Mouse (Mus musculus) hindbrain, embryonic 10.5 days (tissue): ENCODE results near the gene Tagap. TPM values are rescaled to one million over a fixed set of nuclear protein-coding genes. Genes with fewer than 3 reads are reported as not detected.

Experiments used
- DNase-seq: peaks from one replicate; pipeline ENCODE4 v3.0.0-alpha.2; 2017; ENCODE audit warnings: low spot score
- H3K27ac ChIP-seq: fragments of 300-500 bp; sonication (generic); 2 replicates; pipeline ENCODE4 v1.5.1; 2016; ENCODE audit warnings: mild to moderate bottlenecking, moderate library complexity
- H3K27me3 ChIP-seq: fragments of 300-500 bp; sonication (generic); 2 replicates; pipeline ENCODE4 v1.6.1; 2016; ENCODE audit warnings: mild to moderate bottlenecking; ENCODE audit not compliant: poor library complexity, insufficient read depth, severe bottlenecking
- H3K36me3 ChIP-seq: fragments of 300-500 bp; sonication (generic); 2 replicates; pipeline ENCODE4 v1.6.1; 2016; ENCODE audit warnings: mild to moderate bottlenecking, moderate library complexity
- H3K4me1 ChIP-seq: fragments of 300-500 bp; sonication (generic); replicated peaks from 2 replicates; pipeline ENCODE4 v1.6.1; 2016; ENCODE audit warnings: mild to moderate bottlenecking
- H3K4me3 ChIP-seq: fragments of 300-500 bp; sonication (generic); 2 replicates; pipeline ENCODE4 v1.5.1; 2016; ENCODE audit warnings: mild to moderate bottlenecking, moderate library complexity
- H3K9me3 ChIP-seq: fragments of 300-500 bp; sonication (generic); 2 replicates; pipeline ENCODE4 v1.6.1; 2016; ENCODE audit warnings: mild to moderate bottlenecking, moderate library complexity
- WGBS: fragments of 180-500 bp; shearing (Covaris S2); methylation state at CpG from one replicate; pipeline ENCODE4 v1.1.7; 2016; 5-methylcytosine and 5-hydroxymethylcytosine counted together
- polyA plus RNA-seq: library from polyadenylated mRNA; unstranded; fragments of >200 nt; fragmentation: Nextera tagmentation; extraction: Ambion mirVana; gene quantifications from 2 replicates; pipeline ENCODE4 v1.2.1, GENCODE M21; 2016

Gene Tagap
- polyA plus RNA-seq, 1 experiment from 2014 or later: 0.76 TPM

DNA sequence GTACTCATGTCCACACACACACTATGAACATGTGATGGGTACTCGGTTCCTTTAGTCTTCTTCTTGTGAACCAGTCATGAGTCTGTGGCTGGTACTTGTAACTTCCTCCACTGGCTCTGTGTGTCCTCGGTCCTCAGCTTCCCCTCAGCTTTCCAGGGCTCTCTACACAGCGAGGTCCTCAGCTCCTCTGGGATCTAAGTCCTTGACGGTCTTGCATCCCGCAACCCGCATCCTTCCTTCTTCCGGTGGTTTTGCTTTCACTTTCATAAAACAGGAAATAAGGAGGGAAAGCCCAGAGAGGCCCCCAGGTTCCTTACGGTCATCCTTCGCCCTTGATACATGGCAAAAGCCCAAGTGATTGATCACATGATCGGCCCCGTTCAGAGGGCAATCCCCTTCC, 28.7 kb upstream of the Tagap start:
- Histone ChIP-seq H3K27ac (no peak overlapping the region), H3K9me3 (no peaks in the 10 kb centered on the region), H3K27me3 (no peaks in the 10 kb centered on the region), H3K36me3 (no peaks in the 10 kb centered on the region), H3K4me1 (peaks cover 11% of the 10 kb centered on the region), H3K4me3 (no peak overlapping the region)
- DNase-seq: no peak
- WGBS: 86% methylated on average over 11 of the region's 11 CpGs

DNA sequence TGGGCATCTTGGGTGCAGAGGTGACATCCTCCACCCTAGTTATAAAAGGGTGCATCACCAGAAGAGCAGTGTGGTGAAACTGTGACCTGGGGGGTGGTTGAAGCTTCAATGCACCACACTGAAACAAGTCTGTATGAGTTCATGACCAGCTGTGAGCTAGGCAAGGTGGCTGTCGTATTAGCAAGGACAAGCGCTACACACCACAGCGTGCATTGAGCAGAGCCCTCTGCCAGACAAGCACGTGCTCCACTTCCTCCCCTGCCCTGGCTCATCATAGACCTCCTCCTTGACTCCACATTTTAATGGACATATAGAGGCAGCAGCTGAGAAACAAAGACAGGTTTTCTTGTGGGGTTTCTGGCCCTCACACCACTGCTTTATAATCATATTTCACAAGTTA, 28.0 kb upstream of the Tagap start:
- no peaks in the 10 kb centered on the region for H3K9me3 ChIP-seq
- peaks cover 11% of the 10 kb centered on the region for H3K4me1 ChIP-seq
- DNase-seq: no peak
- H3K36me3 ChIP-seq: no peaks in the 10 kb centered on the region
- H3K4me3 ChIP-seq: no peak overlapping the region
- H3K27me3 ChIP-seq: no peaks in the 10 kb centered on the region
- WGBS: 85% methylated on average over 4 of the region's 4 CpGs
- no peak overlapping the region for H3K27ac ChIP-seq

DNA sequence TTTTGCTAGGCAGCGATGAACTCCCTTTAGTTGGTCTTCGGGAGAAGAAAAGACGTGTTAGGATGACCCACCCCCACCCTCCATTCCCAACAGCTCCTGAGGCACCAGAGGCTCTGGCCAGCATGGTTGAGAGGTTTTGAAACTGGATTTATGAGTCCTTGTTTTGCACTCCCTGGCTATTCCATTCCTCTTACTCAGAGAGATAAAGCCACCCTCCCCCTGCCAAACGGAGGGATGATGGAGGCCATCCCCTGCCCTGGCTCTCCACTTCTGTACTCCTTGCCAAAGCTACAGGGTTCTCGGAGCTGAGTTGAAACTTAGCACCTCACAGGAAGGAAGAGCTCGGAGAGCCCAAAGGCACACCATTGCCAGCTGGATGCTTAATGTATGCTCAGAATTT, 26.6 kb upstream of the Tagap start:
- H3K4me3 ChIP-seq: no peak overlapping the region
- H3K27me3 ChIP-seq: no peaks in the 10 kb centered on the region
- DNase-seq: no peak
- H3K4me1 ChIP-seq: peaks cover 11% of the 10 kb centered on the region
- no peaks in the 10 kb centered on the region for H3K36me3 ChIP-seq
- no peak overlapping the region for H3K27ac ChIP-seq
- H3K9me3 ChIP-seq: no peaks in the 10 kb centered on the region
- WGBS: 82% methylated on average over 6 of the region's 6 CpGs

DNA sequence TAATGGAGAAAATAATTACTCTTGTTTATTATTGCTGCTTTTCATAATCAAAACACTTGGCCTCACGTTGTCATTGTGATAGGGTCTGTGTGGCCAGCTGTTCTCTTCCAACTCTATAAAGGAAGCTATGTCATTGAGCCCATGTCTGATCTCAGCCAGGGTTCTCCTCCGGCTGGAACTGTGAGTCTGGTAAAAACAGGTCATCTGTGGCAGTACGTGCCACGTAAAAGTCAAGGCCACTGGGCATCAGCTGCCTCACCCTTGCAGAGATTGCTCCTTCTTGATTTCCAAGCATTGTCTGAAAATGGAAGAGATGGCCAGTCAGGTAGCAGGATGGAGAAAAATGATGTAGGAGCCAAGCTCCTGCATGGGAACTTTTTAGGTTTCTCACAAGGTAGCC, 25.8 kb upstream of the Tagap start:
- peaks cover 11% of the 10 kb centered on the region for H3K4me1 ChIP-seq
- H3K4me3 ChIP-seq: no peak overlapping the region
- no peaks in the 10 kb centered on the region for H3K9me3 ChIP-seq
- WGBS: 88% methylated on average over 4 of the region's 4 CpGs
- no peak for DNase-seq
- no peaks in the 10 kb centered on the region for H3K27me3 ChIP-seq
- H3K36me3 ChIP-seq: no peaks in the 10 kb centered on the region
- no peak overlapping the region for H3K27ac ChIP-seq

DNA sequence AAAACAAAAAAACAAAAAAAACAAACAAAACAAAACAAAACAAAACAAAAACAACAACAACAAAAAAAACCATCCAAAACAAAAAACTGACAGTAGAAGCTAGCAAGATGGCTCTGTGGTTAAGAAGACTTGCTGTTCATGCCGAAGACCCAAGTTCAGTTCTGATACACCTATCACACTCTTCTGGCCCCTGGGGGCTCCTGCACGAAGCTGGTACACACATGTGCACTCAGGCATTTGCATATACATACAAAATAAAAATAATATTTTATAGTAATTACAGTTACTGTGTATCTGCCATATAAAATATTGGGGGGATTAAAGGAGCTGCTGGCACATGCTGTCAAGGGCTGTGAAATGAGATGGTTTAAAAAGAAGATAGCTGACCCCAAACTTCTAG, 24.3 kb upstream of the Tagap start:
- no peaks in the 10 kb centered on the region for H3K27me3 ChIP-seq
- H3K36me3 ChIP-seq: no peaks in the 10 kb centered on the region
- H3K4me1 ChIP-seq: peaks cover 1% of the 10 kb centered on the region
- DNase-seq: no peak
- WGBS: 85% methylated on average over 2 of the region's 2 CpGs
- no peak overlapping the region for H3K4me3 ChIP-seq
- H3K9me3 ChIP-seq: no peaks in the 10 kb centered on the region
- no peak overlapping the region for H3K27ac ChIP-seq

DNA sequence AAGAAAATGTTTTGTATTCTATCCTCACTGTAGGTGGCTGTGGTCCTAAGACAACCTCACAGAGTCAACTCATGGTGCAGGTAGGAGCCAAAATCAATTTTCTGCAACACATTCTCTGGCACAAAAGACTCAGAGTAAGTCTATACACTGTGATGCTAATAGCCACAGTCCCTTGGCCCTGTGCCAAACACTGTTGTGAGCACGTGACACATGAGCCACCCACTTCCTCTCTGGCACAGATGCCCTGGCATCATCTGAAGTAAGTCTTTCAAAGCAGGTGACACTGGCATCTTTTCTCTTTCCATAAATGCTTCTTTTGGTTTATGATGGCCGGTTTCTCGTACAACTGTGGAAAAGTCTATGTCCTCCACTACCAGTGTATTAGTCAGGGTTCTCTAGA, 23.4 kb upstream of the Tagap start:
- no peak for DNase-seq

DNA sequence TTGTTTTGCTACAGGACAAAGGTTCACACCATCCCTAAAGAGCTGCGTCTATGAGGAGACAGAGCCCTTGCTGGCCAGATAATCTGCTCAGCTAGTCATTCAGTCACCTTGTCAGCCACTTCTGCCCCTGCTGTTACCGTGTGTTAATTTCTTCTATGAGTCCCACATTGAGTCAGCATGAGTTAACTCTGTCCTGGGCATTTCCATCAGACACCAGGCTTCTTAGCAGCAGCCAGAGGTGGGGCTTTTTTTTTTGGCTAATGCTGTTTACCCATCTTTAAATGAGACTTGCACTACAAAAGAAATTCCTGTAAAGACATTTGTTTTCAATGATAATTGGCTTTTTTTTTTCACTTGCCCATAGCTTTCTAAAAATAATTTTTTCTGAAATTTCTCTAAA, 20.8 kb upstream of the Tagap start:
- H3K27me3 ChIP-seq: no peaks in the 10 kb centered on the region
- DNase-seq: no peak
- H3K4me1 ChIP-seq: no peaks in the 10 kb centered on the region
- H3K27ac ChIP-seq: no peak overlapping the region
- no peaks in the 10 kb centered on the region for H3K36me3 ChIP-seq
- H3K4me3 ChIP-seq: no peak overlapping the region
- H3K9me3 ChIP-seq: peaks cover 6% of the 10 kb centered on the region
- 38% methylated on average over 2 of the region's 2 CpGs for WGBS

More for the DNA sequence above, 23.4 kb upstream of the Tagap start:
- no peaks in the 10 kb centered on the region for H3K4me1 ChIP-seq
- no peak overlapping the region for H3K4me3 ChIP-seq
- no peaks in the 10 kb centered on the region for H3K27me3 ChIP-seq
- no peak overlapping the region for H3K27ac ChIP-seq
- no peaks in the 10 kb centered on the region for H3K9me3 ChIP-seq
- WGBS: 83% methylated on average over 3 of the region's 3 CpGs
- no peaks in the 10 kb centered on the region for H3K36me3 ChIP-seq

DNA sequence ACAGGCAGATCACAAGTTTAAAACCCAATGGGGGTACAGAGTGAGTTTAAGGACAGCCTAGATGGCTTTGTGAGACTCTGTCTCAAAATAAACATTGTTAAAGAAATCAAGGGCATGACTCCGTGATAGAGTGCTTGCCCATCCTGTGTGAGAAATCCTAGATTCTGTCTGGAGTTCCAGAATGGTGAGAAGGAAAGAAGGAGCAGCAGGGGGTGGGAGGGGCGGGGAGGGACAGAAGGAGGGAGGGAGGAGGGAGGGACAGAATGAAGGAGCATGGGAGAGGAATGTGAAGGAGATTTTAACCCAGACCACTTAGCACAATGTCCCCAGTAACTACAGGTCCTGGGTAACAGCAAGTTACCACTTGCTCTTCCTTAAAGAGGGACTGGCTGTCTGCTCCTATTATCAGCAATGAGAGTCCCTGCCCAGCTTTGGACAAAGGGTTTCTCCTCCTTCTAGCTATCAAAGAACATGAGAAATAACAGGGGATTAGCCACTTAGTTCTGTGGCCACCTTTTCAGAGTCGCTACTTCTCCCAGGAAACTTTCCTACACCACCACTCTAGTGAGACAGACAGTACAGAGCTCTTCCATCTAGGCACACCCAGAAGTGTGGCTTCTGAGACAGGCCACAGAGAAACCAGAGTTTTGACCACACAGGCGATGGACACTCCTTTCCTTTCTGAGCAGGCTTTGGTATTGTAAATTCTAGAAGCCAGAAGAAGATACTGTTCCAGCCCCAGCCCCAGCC, 19.7 kb upstream of the Tagap start:
- DNase-seq: no peak
- 47% methylated on average over 4 of the region's 4 CpGs for WGBS

DNA sequence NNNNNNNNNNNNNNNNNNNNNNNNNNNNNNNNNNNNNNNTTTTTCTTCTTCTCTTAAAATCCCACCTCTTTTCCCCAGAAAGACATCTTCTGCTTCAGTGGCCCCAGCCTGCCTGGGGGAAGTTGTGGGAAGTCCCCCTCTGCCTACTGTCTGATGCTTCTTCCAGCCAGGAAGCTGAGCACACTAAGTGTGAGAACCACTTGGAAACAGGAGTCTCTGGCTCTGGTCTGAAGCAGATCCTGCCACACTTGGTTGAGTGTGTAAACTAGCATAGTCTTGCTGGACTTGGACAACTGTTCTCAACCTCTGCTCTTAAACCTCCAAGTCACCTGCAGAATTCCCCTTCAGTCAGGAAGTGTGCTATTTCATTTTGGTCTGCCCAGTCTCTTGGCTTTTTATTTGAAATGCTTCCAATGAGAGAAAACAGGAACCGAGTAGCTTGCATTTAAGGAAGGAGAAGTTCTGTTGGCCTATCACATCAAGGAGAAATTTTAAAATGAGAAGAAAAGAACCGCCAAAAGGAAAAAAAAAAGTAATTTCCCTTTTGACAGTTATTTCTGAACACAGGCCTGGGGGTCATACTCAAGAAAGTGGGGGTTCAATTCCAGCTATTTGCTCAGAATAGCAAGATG, 11.1 kb upstream of the Tagap start:
- no peaks in the 10 kb centered on the region for H3K27me3 ChIP-seq
- no peak overlapping the region for H3K27ac ChIP-seq
- H3K4me3 ChIP-seq: no peak overlapping the region
- whole genome bisulfite sequencing: 78% methylated on average over 2 of the region's 2 CpGs
- H3K9me3 ChIP-seq: peaks cover 12% of the 10 kb centered on the region
- DNase-seq: no peak
- no peaks in the 10 kb centered on the region for H3K4me1 ChIP-seq
- no peaks in the 10 kb centered on the region for H3K36me3 ChIP-seq

More for the DNA sequence above, 19.7 kb upstream of the Tagap start:
- Histone ChIP-seq H3K4me3 (no peak overlapping the region), H3K36me3 (no peaks in the 10 kb centered on the region), H3K27me3 (no peaks in the 10 kb centered on the region), H3K4me1 (no peaks in the 10 kb centered on the region), H3K27ac (no peak overlapping the region), H3K9me3 (peaks cover 9% of the 10 kb centered on the region)

DNA sequence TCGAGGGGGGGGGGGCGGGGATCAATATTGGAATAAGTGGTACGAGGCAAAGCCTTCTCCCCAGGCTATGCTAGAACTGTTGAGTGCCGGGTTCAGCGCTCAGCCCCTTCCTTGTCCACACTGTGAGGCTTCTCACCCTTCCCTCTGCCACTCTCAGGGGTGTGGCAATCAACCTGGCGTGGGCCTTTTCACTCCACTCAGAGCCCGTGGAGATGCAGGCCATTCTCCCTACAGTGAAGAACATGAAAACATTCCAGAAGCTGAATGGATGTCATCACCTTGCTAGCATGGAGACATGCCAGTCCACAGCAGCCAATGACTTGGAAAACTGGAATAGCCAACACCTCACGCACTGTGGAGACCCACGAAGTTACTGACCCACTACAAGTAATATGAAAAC, 10.0 kb upstream of the Tagap start:
- no peak overlapping the region for H3K4me3 ChIP-seq
- H3K36me3 ChIP-seq: no peaks in the 10 kb centered on the region
- H3K4me1 ChIP-seq: no peaks in the 10 kb centered on the region
- H3K9me3 ChIP-seq: peaks cover 9% of the 10 kb centered on the region
- H3K27me3 ChIP-seq: no peaks in the 10 kb centered on the region
- no peak for DNase-seq
- 83% methylated on average over 9 of the region's 9 CpGs for WGBS
- no peak overlapping the region for H3K27ac ChIP-seq

DNA sequence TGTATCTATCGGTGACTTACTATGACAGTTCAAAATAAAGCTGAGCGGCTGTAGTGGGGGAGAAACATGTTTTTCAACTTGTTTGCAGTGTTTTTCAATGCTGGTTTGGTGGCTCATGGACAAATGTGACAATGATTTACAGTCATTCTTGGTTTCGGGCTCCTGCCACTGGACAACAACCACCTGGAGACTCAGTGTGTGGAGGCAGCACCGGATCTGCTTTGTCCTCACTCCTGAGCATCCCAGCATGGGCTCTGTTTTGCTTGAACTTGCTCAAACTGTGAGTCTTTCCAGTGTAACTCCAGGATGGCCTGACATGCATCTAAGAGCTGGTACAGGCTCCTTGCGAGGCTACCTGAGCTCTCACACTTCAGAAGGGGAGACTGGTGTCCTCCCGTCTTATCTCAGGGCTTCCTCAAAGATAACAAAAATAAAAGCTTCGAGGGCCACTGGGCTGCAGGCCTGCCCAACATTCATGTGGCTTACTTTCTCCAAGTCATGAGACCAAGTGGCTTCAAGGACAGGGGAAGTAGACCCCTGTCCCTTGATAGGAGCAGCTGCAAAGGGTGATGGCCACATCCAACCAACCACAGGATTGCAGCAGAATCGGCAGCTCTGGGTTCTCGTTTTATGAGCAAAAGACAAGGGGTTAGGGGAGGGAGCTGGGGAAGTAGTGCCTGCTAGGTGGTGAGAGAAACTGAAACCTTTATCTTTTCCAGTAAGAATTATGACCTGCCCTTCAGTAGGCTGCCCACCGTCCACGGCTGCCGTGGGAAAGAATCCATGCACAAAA, 8.8 kb upstream of the Tagap start:
- no peaks in the 10 kb centered on the region for H3K36me3 ChIP-seq
- 83% methylated on average over 12 of the region's 12 CpGs for WGBS
- peaks cover 2% of the 10 kb centered on the region; the same call in 1 of the 2 replicates for H3K9me3 ChIP-seq
- H3K27ac ChIP-seq: no peak overlapping the region
- DNase-seq: no peak
- H3K4me1 ChIP-seq: no peaks in the 10 kb centered on the region
- no peak overlapping the region for H3K4me3 ChIP-seq
- no peaks in the 10 kb centered on the region for H3K27me3 ChIP-seq

DNA sequence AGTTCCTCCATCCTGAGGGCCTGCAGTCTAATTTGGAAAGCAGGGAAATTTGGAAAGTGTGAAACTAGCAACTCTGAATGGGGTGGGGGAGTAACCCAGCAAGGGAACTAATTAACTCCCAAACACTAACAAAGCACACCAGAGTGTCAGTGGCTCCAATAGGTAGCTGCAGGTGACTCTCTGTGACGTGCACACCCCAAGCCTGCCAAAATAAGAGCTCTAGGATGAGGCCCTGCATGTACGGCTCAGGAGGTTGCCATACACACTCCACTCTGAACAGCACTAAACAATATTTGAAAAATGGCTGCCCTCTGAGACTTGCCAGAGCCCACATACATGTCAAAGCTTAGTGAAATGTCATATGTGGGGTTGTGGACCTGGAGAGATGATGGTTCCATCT, 7.4 kb upstream of the Tagap start:
- no peak overlapping the region for H3K27ac ChIP-seq
- DNase-seq: no peak
- no peaks in the 10 kb centered on the region for H3K4me1 ChIP-seq
- 80% methylated on average over 2 of the region's 2 CpGs for WGBS
- no peaks in the 10 kb centered on the region for H3K27me3 ChIP-seq
- no peaks in the 10 kb centered on the region for H3K9me3 ChIP-seq
- no peaks in the 10 kb centered on the region for H3K36me3 ChIP-seq
- no peak overlapping the region for H3K4me3 ChIP-seq

DNA sequence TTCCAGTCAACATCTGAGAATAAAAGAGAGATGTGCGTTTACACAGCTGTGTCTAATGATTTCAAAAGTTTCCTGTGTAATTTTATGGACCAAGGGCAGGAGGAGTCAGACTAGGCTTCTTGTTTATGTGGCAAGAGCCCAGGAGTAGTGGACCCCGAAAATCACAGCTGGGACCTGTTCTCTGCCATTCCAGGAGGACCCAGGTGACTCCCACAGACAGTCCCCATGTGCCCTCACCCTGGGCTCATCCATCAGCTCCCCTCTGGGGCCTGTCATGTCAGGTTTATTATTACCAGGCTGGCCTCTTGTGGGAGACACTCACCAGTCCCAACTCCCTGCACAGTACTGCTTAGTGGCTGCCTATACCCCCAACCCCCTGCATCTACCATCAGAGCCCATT, 6.6 kb upstream of the Tagap start:
- no peaks in the 10 kb centered on the region for H3K9me3 ChIP-seq
- no peaks in the 10 kb centered on the region for H3K36me3 ChIP-seq
- H3K4me1 ChIP-seq: no peaks in the 10 kb centered on the region
- no peaks in the 10 kb centered on the region for H3K27me3 ChIP-seq
- DNase-seq: no peak
- H3K27ac ChIP-seq: no peak overlapping the region
- WGBS: 68% methylated on average over 2 of the region's 2 CpGs
- H3K4me3 ChIP-seq: no peak overlapping the region
